Mouse (Mus musculus): ENCODE measurements around the gene Nbea.

- TF ChIP-seq CTCF (IDR thresholded peaks at IDR 0.05; ENCODE audit: control insufficient read depth, insufficient read depth, insufficient read length) (no peak), MAX (IDR thresholded peaks at IDR 0.05) (no peak), MYOG (IDR thresholded peaks at IDR 0.05; ENCODE audit: control insufficient read depth, extremely low read depth, insufficient read length) (no peak), CEBPB (IDR thresholded peaks at IDR 0.05; ENCODE audit: low read depth) (no peak), USF1 (IDR thresholded peaks at IDR 0.05; ENCODE audit: low read depth) (no peak), FOSL1 (IDR thresholded peaks at IDR 0.05; ENCODE audit: insufficient read depth, low read length, poor library complexity, severe bottlenecking) (no peak)
Measured at GRCm38 (mm10) chr3:55949994-55950393, 233.5 kb downstream of the Nbea start.
